Mouse (Mus musculus): Measurements from ENCODE around the gene Adra2b. TPM values are rescaled to one million over a fixed set of nuclear protein-coding genes. Genes with fewer than 3 reads are reported as not detected.

Adra2b gene
- polyA plus RNA-seq, 1 experiment from 2014 or later, result 1.3 TPM

GRCm38 (mm10) chr2:127394606-127395161, 31.7 kb downstream of the Adra2b start:
- no peak for ATAC-seq (ENCODE audit: low FRiP score, low read depth)
- no peaks in the 10 kb centered on the region for H3K36me3 ChIP-seq
- no peak overlapping the region for H3K4me3 ChIP-seq
- no peaks in the 10 kb centered on the region for H3K9me3 ChIP-seq
- WGBS, result 87% methylated on average over 5 of the region's 5 CpGs
- no peak overlapping the region for H3K27ac ChIP-seq
- H3K27me3 ChIP-seq (replicated peaks), result no peaks in the 10 kb centered on the region
- no peak overlapping the region for H3K9ac ChIP-seq
- H3K4me1 ChIP-seq, result no peaks in the 10 kb centered on the region
- no peak overlapping the region for H3K4me2 ChIP-seq (replicated peaks)

- H3K27ac ChIP-seq, result no peak overlapping the region
- no peak overlapping the region for H3K4me2 ChIP-seq (replicated peaks)
- no peak for ATAC-seq (ENCODE audit: low FRiP score, low read depth)
- H3K27me3 ChIP-seq (replicated peaks), result no peaks in the 10 kb centered on the region
- no peaks in the 10 kb centered on the region for H3K9me3 ChIP-seq
- H3K9ac ChIP-seq, result no peak overlapping the region
- H3K4me3 ChIP-seq, result no peak overlapping the region
- WGBS, result 90% methylated on average over 7 of the region's 7 CpGs
- H3K36me3 ChIP-seq, result no peaks in the 10 kb centered on the region
- H3K4me1 ChIP-seq, result no peaks in the 10 kb centered on the region
These were observed 35.7 kb downstream of the Adra2b start for GRCm38 (mm10) chr2:127398738-127399137.

GRCm38 (mm10) chr2:127411126-127411525, 48.1 kb downstream of the Adra2b start:
- Histone ChIP-seq H3K36me3 (no peaks in the 10 kb centered on the region), H3K4me2 (replicated peaks) (no peak overlapping the region), H3K27me3 (replicated peaks) (no peaks in the 10 kb centered on the region), H3K9ac (no peak overlapping the region), H3K9me3 (no peaks in the 10 kb centered on the region), H3K27ac (no peak overlapping the region), H3K4me1 (no peaks in the 10 kb centered on the region), H3K4me3 (no peak overlapping the region)
- 81% methylated on average over 6 of the region's 6 CpGs for WGBS
- no peak for ATAC-seq (ENCODE audit: low FRiP score, low read depth)

DNA sequence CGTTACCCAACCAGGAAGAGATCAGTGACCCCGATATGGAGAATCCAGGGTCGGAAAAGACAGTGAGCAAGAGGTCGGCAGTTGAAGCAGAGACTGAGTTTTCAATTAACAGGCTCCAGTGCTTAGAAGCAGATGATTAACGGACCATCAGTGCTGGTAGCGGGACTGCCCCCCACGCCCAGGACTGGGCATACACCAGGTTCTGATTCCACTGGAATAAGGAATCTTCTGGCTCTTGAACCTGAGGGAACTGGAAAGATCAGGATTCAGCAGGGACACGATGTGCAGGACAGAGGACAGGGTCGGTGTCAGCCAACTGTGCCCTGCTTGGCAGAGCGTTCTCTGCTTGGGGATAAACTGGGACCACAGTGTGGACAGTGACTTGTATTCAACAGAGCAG, 52.8 kb downstream of the Adra2b start:
- Histone ChIP-seq H3K36me3 (no peaks in the 10 kb centered on the region), H3K9me3 (no peaks in the 10 kb centered on the region), H3K4me2 (replicated peaks) (no peak overlapping the region), H3K4me3 (no peak overlapping the region), H3K27ac (no peak overlapping the region), H3K9ac (no peak overlapping the region), H3K4me1 (no peaks in the 10 kb centered on the region), H3K27me3 (replicated peaks) (no peaks in the 10 kb centered on the region)
- ATAC-seq (ENCODE audit: low FRiP score, low read depth), result no peak
- 81% methylated on average over 10 of the region's 10 CpGs for WGBS

DNA sequence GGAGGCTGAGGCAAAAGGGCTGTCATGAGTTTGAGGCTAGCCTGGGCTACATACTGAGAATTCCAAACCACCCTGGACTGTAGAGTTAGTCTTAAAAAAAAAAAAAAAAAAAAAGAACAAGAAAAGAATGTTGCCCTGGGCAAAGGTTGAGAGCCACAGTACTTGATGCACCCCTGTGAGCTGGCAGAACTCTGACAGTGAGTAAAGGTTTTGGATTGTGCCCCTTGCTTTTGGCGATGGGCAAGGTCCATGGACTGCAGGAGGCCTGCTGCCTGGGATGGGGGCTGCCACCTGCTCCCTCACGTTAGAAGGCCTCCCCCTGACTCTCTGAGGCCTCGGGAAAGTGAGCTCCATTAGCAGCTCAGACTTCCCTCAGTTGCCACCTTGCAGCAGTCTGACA, 53.7 kb downstream of the Adra2b start:
- Histone ChIP-seq H3K27me3 (replicated peaks) (no peaks in the 10 kb centered on the region), H3K9me3 (no peaks in the 10 kb centered on the region), H3K27ac (no peak overlapping the region), H3K4me1 (no peaks in the 10 kb centered on the region), H3K4me3 (no peak overlapping the region), H3K9ac (no peak overlapping the region), H3K36me3 (no peaks in the 10 kb centered on the region), H3K4me2 (replicated peaks) (no peak overlapping the region)
- no peak for ATAC-seq (ENCODE audit: low FRiP score, low read depth)
- WGBS, result 60% methylated on average over 3 of the region's 3 CpGs

Other genes with a start within 250 kb of the Adra2b start
- 58.5 and 59.6 TPM in 2 replicates for gene Ncaph, start 229.3 kb upstream of the Adra2b start, polyA plus RNA-seq (2016; fragmentation: Nextera tagmentation; extraction: Ambion mirVana)
- gene Itpripl1, start 219.8 kb upstream of the Adra2b start, polyA plus RNA-seq (2016; fragmentation: Nextera tagmentation; extraction: Ambion mirVana), result 14.5 and 15.3 TPM in 2 replicates
- 2.6 and 2.8 TPM in 2 replicates for gene 1810024B03Rik, start 154.9 kb upstream of the Adra2b start, polyA plus RNA-seq (2016; fragmentation: Nextera tagmentation; extraction: Ambion mirVana)
- gene Snrnp200, start 154.8 kb upstream of the Adra2b start, polyA plus RNA-seq (2016; fragmentation: Nextera tagmentation; extraction: Ambion mirVana), result 71.9 and 76.8 TPM in 2 replicates
- gene Ciao1, start 115.4 kb upstream of the Adra2b start, polyA plus RNA-seq (2016; fragmentation: Nextera tagmentation; extraction: Ambion mirVana), result 64.1 and 64.5 TPM in 2 replicates
- gene Tmem127, start 115.3 kb upstream of the Adra2b start, polyA plus RNA-seq (2016; fragmentation: Nextera tagmentation; extraction: Ambion mirVana), result 37.5 and 41.7 TPM in 2 replicates
- 88.4 and 88.7 TPM in 2 replicates for gene Stard7, start 93.0 kb upstream of the Adra2b start, polyA plus RNA-seq (2016; fragmentation: Nextera tagmentation; extraction: Ambion mirVana)
- 9.7 TPM in 2 replicates for gene Dusp2, start 27.0 kb upstream of the Adra2b start, polyA plus RNA-seq (2016; fragmentation: Nextera tagmentation; extraction: Ambion mirVana)
- not detected in 2 replicates for gene Astl, start 24.6 kb upstream of the Adra2b start, polyA plus RNA-seq (2016; fragmentation: Nextera tagmentation; extraction: Ambion mirVana)
- gene Gpat2, start 62.0 kb downstream of the Adra2b start, polyA plus RNA-seq (2016; fragmentation: Nextera tagmentation; extraction: Ambion mirVana), result 0.14 TPM in 2 replicates
- gene Fahd2a, start 81.4 kb downstream of the Adra2b start, polyA plus RNA-seq (2016; fragmentation: Nextera tagmentation; extraction: Ambion mirVana), result 26.3 and 29.2 TPM in 2 replicates
- gene Kcnip3, start 158.9 kb downstream of the Adra2b start, polyA plus RNA-seq (2016; fragmentation: Nextera tagmentation; extraction: Ambion mirVana), result 1.6 TPM in 2 replicates
- 0.32 and 0.60 TPM in 2 replicates for gene Prom2, start 178.3 kb downstream of the Adra2b start, polyA plus RNA-seq (2016; fragmentation: Nextera tagmentation; extraction: Ambion mirVana)
- 8.6 and 9.5 TPM in 2 replicates for gene Zfp661, start 223.9 kb downstream of the Adra2b start, polyA plus RNA-seq (2016; fragmentation: Nextera tagmentation; extraction: Ambion mirVana)
- 149 and 151 TPM in 2 replicates for gene Mrps5, start 224.0 kb downstream of the Adra2b start, polyA plus RNA-seq (2016; fragmentation: Nextera tagmentation; extraction: Ambion mirVana)